Mouse (Mus musculus) embryo, embryonic 10 days (tissue): ENCODE results near the gene Alg13.

Experiments used
- DNase-seq: peaks from one replicate; pipeline ENCODE4 v3.0.0-alpha.2; 2015; ENCODE audit warnings: low spot score

Gene Alg13

GRCm38 (mm10) chrX:144317548-144318163 is at the start of gene Alg13:
Gene Alg13 (plus strand): TSS chrX:144317804.
- DNase-seq, result peak; percentile 88

- no peak for DNase-seq
These were observed 49.0 kb upstream of the Alg13 start for GRCm38 (mm10) chrX:144268606-144269005.

GRCm38 (mm10) chrX:144301476-144301875 is 16.1 kb upstream of the Alg13 start:
- no peak for DNase-seq

- DNase-seq, result no peak
These were observed 11.9 kb upstream of the Alg13 start for GRCm38 (mm10) chrX:144305659-144306058.

GRCm38 (mm10) chrX:144314041-144314440 is 3.6 kb upstream of the Alg13 start:
- DNase-seq, result no peak

GRCm38 (mm10) chrX:144315028-144315427 is 2.6 kb upstream of the Alg13 start:
- DNase-seq, result peak; percentile 10

GRCm38 (mm10) chrX:144316004-144316403 is 1.6 kb upstream of the Alg13 start:
- no peak for DNase-seq

- DNase-seq, result peak; percentile 12
These were observed 768 bp downstream of the Alg13 start for GRCm38 (mm10) chrX:144318164-144318979.

GRCm38 (mm10) chrX:144319366-144319765 is 1.8 kb downstream of the Alg13 start:
- DNase-seq, result no peak

- DNase-seq, result no peak
These were observed 7.8 kb downstream of the Alg13 start for GRCm38 (mm10) chrX:144325375-144325774.

GRCm38 (mm10) chrX:144335332-144336015 is 17.9 kb downstream of the Alg13 start:
- DNase-seq, result no peak

- no peak for DNase-seq
These were observed 20.3 kb downstream of the Alg13 start for GRCm38 (mm10) chrX:144337938-144338337.

GRCm38 (mm10) chrX:144338355-144338754 is 20.8 kb downstream of the Alg13 start:
- DNase-seq, result no peak

- DNase-seq, result no peak
These were observed 56.6 kb downstream of the Alg13 start for GRCm38 (mm10) chrX:144374196-144374595.

- peak; percentile 48 for DNase-seq
These were observed 85.9 kb downstream of the Alg13 start for GRCm38 (mm10) chrX:144403526-144403925.

- peak; percentile 3 for DNase-seq
These were observed 90.4 kb downstream of the Alg13 start for GRCm38 (mm10) chrX:144408036-144408435.

GRCm38 (mm10) chrX:144420259-144420658 is 102.7 kb downstream of the Alg13 start:
- DNase-seq, result no peak

- no peak for DNase-seq
These were observed 103.5 kb downstream of the Alg13 start for GRCm38 (mm10) chrX:144421091-144421490.

- DNase-seq, result no peak
These were observed 106.2 kb downstream of the Alg13 start for GRCm38 (mm10) chrX:144423848-144424247.
